8 mouse cellular contexts compared by ENCODE assay signal in the genomic region with DNA sequence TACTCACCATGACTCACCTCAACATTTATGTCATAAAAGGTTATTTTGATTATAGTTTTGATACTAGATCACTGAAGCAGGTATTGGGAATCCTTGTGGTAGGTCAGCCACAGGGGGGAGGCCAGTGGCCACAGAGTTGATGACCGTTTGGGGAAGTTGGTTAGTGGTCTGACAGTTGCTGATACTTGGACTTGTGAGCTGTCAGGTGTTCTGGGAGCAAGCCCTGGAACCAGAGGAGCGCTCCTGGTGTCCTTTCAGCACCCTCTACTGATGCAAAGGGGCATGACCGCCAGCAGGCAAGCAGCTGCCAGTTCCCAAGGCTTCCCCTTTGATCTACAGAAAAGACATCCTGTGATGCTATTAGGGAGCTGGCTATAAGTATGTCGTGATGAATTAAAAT. TPM values are rescaled to one million over a fixed set of nuclear protein-coding genes. Genes with fewer than 3 reads are reported as not detected.
DNase-seq lines count a peak whose midpoint lies in the region; ATAC-seq and TF ChIP-seq lines count a peak whose summit lies in the region.

No protein-coding gene starts in this region.

- peaks cover 12% of the 10 kb centered on the region; the same call in 1 of the 2 replicates for H3K36me3 ChIP-seq in midbrain, embryonic 11.5 days (ENCODE audit: control insufficient read depth, insufficient read depth, low read length)
- H3K36me3 ChIP-seq in midbrain, embryonic 13.5 days = peaks cover 59% of the 10 kb centered on the region

- H3K9me3 ChIP-seq in midbrain, embryonic 11.5 days (ENCODE audit: control insufficient read depth, low read length) = no peaks in the 10 kb centered on the region
- no peaks in the 10 kb centered on the region for H3K9me3 ChIP-seq in midbrain, embryonic 13.5 days

- CTCF ChIA-PET in Patski (lab: Charles Lee) = interaction anchor here (0.9 to 2.5 kb wide), 7 partner anchors 17 to 150 kb away, joined by 3 to 8 read pairs (median 5); no protein-coding TSS in a partner anchor

- H3K4me1 ChIP-seq in midbrain, embryonic 11.5 days (ENCODE audit: control insufficient read depth, insufficient read depth, low read length) = no peaks in the 10 kb centered on the region
- no peaks in the 10 kb centered on the region for H3K4me1 ChIP-seq in midbrain, embryonic 13.5 days (replicated peaks)

- H3K4me2 ChIP-seq in midbrain, embryonic 11.5 days = no peak overlapping the region
- no peak overlapping the region for H3K4me2 ChIP-seq in midbrain, embryonic 13.5 days (replicated peaks)

- TF ChIP-seq CTCF in Patski (IDR thresholded peaks at IDR 0.05) = peak; percentile 86
- peak; percentile 77 for TF ChIP-seq CTCF in gastrocnemius, adult 2 months (IDR thresholded peaks at IDR 0.05)

- H3K9ac ChIP-seq in midbrain, embryonic 11.5 days (ENCODE audit: low read length) = no peak overlapping the region
- no peak overlapping the region for H3K9ac ChIP-seq in midbrain, embryonic 13.5 days (replicated peaks)

- DNase-seq in midbrain, embryonic 11.5 days (ENCODE audit: low spot score, missing footprints) = peak; percentile 85
- DNase-seq in Patski (ENCODE audit: low read depth, low spot score) = no peak
- DNase-seq in gastrocnemius, adult 2 months = peak; percentile 56
- DNase-seq in left cerebral cortex, postnatal 25 days (ENCODE audit: low spot score in 2 of 2) = peak; percentile 21 to 33
- DNase-seq in spleen, postnatal 4 days (ENCODE audit: low spot score in 2 of 2) = peak; percentile 34 to 72
- no peak for DNase-seq in frontal cortex, postnatal 14 days (ENCODE audit: low spot score in 2 of 2)

- 59% methylated on average over 4 of the region's 4 CpGs for WGBS in midbrain, embryonic 11.5 days
- 49% methylated on average over 4 of the region's 4 CpGs for whole genome bisulfite sequencing in midbrain, embryonic 13.5 days

- H3K27ac ChIP-seq in midbrain, embryonic 11.5 days (ENCODE audit: low read depth, low read length) = no peak overlapping the region
- no peak overlapping the region for H3K27ac ChIP-seq in midbrain, embryonic 13.5 days
- H3K27ac ChIP-seq in gastrocnemius, adult 2 months = no peak overlapping the region

- intact Hi-C loops in gastrocnemius, adult 2 months (cut with DNase I) = loop anchor here (1.0 to 10.0 kb wide), 2 partner anchors 65 to 140 kb away; no protein-coding TSS in a partner anchor
- intact Hi-C loops in left cerebral cortex, postnatal 25 days (cut with DNase I) = no loop called here

- no peak overlapping the region for H3K4me3 ChIP-seq in midbrain, embryonic 11.5 days (ENCODE audit: low read depth, low read length)
- H3K4me3 ChIP-seq in midbrain, embryonic 13.5 days (replicated peaks) = no peak overlapping the region
- H3K4me3 ChIP-seq in gastrocnemius, adult 2 months = no peak overlapping the region

- POLR2A ChIA-PET in Patski (lab: Charles Lee) = interaction anchor here (0.9 to 1.1 kb wide), 2 partner anchors 58 to 60 kb away, joined by 3 read pairs; no protein-coding TSS in a partner anchor

- ATAC-seq in midbrain, embryonic 11.5 days (ENCODE audit: low FRiP score) = no peak
- ATAC-seq in midbrain, embryonic 13.5 days = no peak
- no peak for ATAC-seq in Patski
- ATAC-seq in cerebellum, adult (ENCODE audit: insufficient number of reproducible peaks, low FRiP score, low TSS enrichment) = peak; percentile 20; the same call in 1 of the 2 replicates

- no peaks in the 10 kb centered on the region for H3K27me3 ChIP-seq in midbrain, embryonic 11.5 days (ENCODE audit: control insufficient read depth, insufficient read depth, low read length)
- no peaks in the 10 kb centered on the region for H3K27me3 ChIP-seq in midbrain, embryonic 13.5 days
- H3K27me3 ChIP-seq in Patski = no peaks in the 10 kb centered on the region

- in situ Hi-C loops in Patski (cut with MboI; ENCODE audit: low pct_unique_long_range_greater_than_20kb) = loop anchor here (5.0 kb wide), 1 partner anchor 52 kb away; no protein-coding TSS in a partner anchor

RNA-seq across cellular contexts. Expression of gene Bcas3, which starts 18.2 kb away (rescaled TPM):
- 29.9 and 30.2 TPM in 2 replicates for polyA plus RNA-seq in midbrain, embryonic 11.5 days (2014; fragmentation: Nextera tagmentation; extraction: Ambion mirVana)
- polyA plus RNA-seq in midbrain, embryonic 13.5 days (2015; fragmentation: Nextera tagmentation; extraction: Ambion mirVana) = 28.5 and 34.8 TPM in 2 replicates
- polyA plus RNA-seq in Patski (2021) = 31.6 TPM
- 10 to 100 TPM; 39.6 to 46.6 TPM for total RNA-seq in gastrocnemius, adult 2 months (2021)
- total RNA-seq in left cerebral cortex, postnatal 25 days (2021) = 10 to 100 TPM; 65.4 to 69.7 TPM

RNA-seq across cellular contexts. Expression of gene Ppm1d, which starts 23.7 kb away (rescaled TPM):
- 29.1 and 30.0 TPM in 2 replicates for polyA plus RNA-seq in midbrain, embryonic 11.5 days (2014; fragmentation: Nextera tagmentation; extraction: Ambion mirVana)
- polyA plus RNA-seq in midbrain, embryonic 13.5 days (2015; fragmentation: Nextera tagmentation; extraction: Ambion mirVana) = 21.1 and 22.8 TPM in 2 replicates
- 16.7 TPM for polyA plus RNA-seq in Patski (2021)
- 1 to 10 TPM; 5.6 to 6.5 TPM for total RNA-seq in gastrocnemius, adult 2 months (2021)
- total RNA-seq in left cerebral cortex, postnatal 25 days (2021) = 10 to 100 TPM; 17.8 to 18.5 TPM

Comparison
In these comparisons a context has a peak if more than half of its experiments do, and no peak if none do; other contexts are left out.
1. DNase-seq: peak in midbrain, embryonic 11.5 days (single experiment), gastrocnemius, adult 2 months (single experiment), left cerebral cortex, postnatal 25 days (2 of 2) and spleen, postnatal 4 days (2 of 2); none in Patski (single experiment) and frontal cortex, postnatal 14 days (0 of 2).